Mouse (Mus musculus) CD4-positive, CD25-positive, alpha-beta regulatory T cell, adult 4 months (primary cell): ENCODE measurements around the gene Prokr1. TPM values are rescaled to one million over a fixed set of nuclear protein-coding genes. Genes with fewer than 3 reads are reported as not detected.

ENCODE experiments used
- ATAC-seq: one replicate; pipeline ENCODE4 v1.8.0; 2017
- polyA plus RNA-seq, 2 experiments: library from polyadenylated mRNA; unstranded; fragments of 100-300 nt; shearing (Covaris generic); gene quantifications; one replicate each; pipeline ENCODE4 v1.2.1; 2017

Prokr1 gene
- polyA plus RNA-seq, 2 experiments from 2014 or later, result 0.32 TPM; not detected in 1

- ATAC-seq, result no peak
Observed at GRCm38 (mm10) chr6:87567686-87568593, 22.6 kb downstream of the Prokr1 start.

GRCm38 (mm10) chr6:87565166-87565565 lies 25.4 kb downstream of the Prokr1 start:
- ATAC-seq, result no peak

GRCm38 (mm10) chr6:87564356-87564755 lies 26.2 kb downstream of the Prokr1 start:
- ATAC-seq, result no peak

- no peak for ATAC-seq
Observed at GRCm38 (mm10) chr6:87553724-87554123, 36.8 kb downstream of the Prokr1 start.

- peak; percentile 41 for ATAC-seq
Observed at GRCm38 (mm10) chr6:87552054-87552807, 38.3 kb downstream of the Prokr1 start.

- ATAC-seq, result peak; percentile 94
Observed at GRCm38 (mm10) chr6:87547836-87548235, 42.7 kb downstream of the Prokr1 start.

- peak; percentile 50 for ATAC-seq
Observed at GRCm38 (mm10) chr6:87547431-87547830, 43.1 kb downstream of the Prokr1 start.

GRCm38 (mm10) chr6:87545331-87546217 lies 45.0 kb downstream of the Prokr1 start:
- no peak for ATAC-seq

- ATAC-seq, result peak; percentile 89
Observed at GRCm38 (mm10) chr6:87542027-87542426, 48.5 kb downstream of the Prokr1 start.

- ATAC-seq, result peak; percentile 41
Observed at GRCm38 (mm10) chr6:87541171-87541571, 49.4 kb downstream of the Prokr1 start.

GRCm38 (mm10) chr6:87538376-87539270 lies 51.9 kb downstream of the Prokr1 start:
- no peak for ATAC-seq

- no peak for ATAC-seq
Observed at GRCm38 (mm10) chr6:87537678-87538077, 52.9 kb downstream of the Prokr1 start.

GRCm38 (mm10) chr6:87536270-87536669 lies 54.3 kb downstream of the Prokr1 start:
- ATAC-seq, result peak; percentile 26

GRCm38 (mm10) chr6:87535651-87536050 lies 54.9 kb downstream of the Prokr1 start:
- ATAC-seq, result peak; percentile 4

GRCm38 (mm10) chr6:87534855-87535575 lies 55.5 kb downstream of the Prokr1 start:
- peak; percentile 79 for ATAC-seq

GRCm38 (mm10) chr6:87532953-87533710 lies 57.4 kb downstream of the Prokr1 start, which contains the start of gene Arhgap25:
TSS of gene Arhgap25 (minus strand) at chr6:87533259.
- peak; percentile 36 for ATAC-seq

- ATAC-seq, result no peak
Observed at GRCm38 (mm10) chr6:87531456-87532015, 59.0 kb downstream of the Prokr1 start.

- no peak for ATAC-seq
Observed at GRCm38 (mm10) chr6:87530386-87530785, 60.2 kb downstream of the Prokr1 start.
